Mouse (Mus musculus) olfactory bulb, adult 2 months (tissue): Measurements from ENCODE around the gene Epb42.

Source experiments
- CTCF ChIP-seq: fragments of 200-500 bp; IDR thresholded peaks from 2 replicates; pipeline ENCODE4 v1.5.1; 2012; ENCODE audit warnings: low read depth, mild to moderate bottlenecking, low read length, moderate library complexity; ENCODE audit not compliant: insufficient read depth
- POLR2A ChIP-seq: fragments of 200-500 bp; IDR thresholded peaks from 2 replicates; pipeline ENCODE4 v1.6.1; 2012; ENCODE audit warnings: mild to moderate bottlenecking, low read depth, low read length, moderate library complexity; ENCODE audit not compliant: insufficient read depth

DNA sequence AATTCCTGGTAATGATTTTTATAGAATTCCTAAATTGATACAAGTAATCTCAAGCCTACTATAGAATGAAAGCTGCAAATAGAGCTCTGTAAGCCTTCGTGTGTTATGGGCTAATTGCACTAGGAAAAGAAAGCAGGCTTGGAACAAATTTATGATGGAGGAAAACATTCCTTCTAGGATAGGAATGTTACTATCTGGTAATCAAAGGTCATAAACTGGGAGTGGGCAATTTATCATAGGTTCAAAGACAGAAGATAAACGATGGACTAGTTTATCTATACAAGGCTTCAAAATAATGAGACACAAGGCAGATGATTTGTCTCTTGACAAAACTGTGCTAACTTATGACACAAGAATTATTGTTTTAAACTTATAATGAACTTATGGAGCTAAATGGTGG lies 24.4 kb upstream of the Epb42 start:
- TF ChIP-seq CTCF, result no peak
- TF ChIP-seq POLR2A, result no peak
